Mouse (Mus musculus) central nervous system, embryonic 14 days (tissue): ENCODE measurements around the gene Vmn1r45. TPM values are rescaled to one million over a fixed set of nuclear protein-coding genes. Genes with fewer than 3 reads are reported as not detected.

Experiments used
- polyA plus RNA-seq: library from polyadenylated mRNA; depleted of rRNA; stranded (reverse); fragments of >200 nt; gene quantifications from 2 replicates; pipeline ENCODE4 v1.2.3, GENCODE M21; 2012; rRNA removed

Gene Vmn1r45
- not detected in 2 replicates for polyA plus RNA-seq

GRCm38 (mm10) chr6:89940498-89940897 lies at the start of gene Vmn1r45:
Gene Vmn1r45, minus strand, starts transcription at chr6:89940598.

GRCm38 (mm10) chr6:89969013-89969412 lies 28.6 kb upstream of the Vmn1r45 start, which contains the start of gene Vmn1r46:
Gene Vmn1r46, plus strand, starts transcription at chr6:89969313.

GRCm38 (mm10) chr6:89883360-89883759 lies 57.0 kb downstream of the Vmn1r45 start, which contains the start of gene Vmn1r44:
Gene Vmn1r44, plus strand, starts transcription at chr6:89883660.

Other genes with a start within 250 kb of the Vmn1r45 start
- gene Vmn1r40, start 233.1 kb downstream of the Vmn1r45 start, polyA plus RNA-seq = not detected in 2 replicates
- not detected in 2 replicates for gene Vmn1r41, start 199.8 kb downstream of the Vmn1r45 start, polyA plus RNA-seq
- not detected in 2 replicates for gene Vmn1r42, start 64.2 kb downstream of the Vmn1r45 start, polyA plus RNA-seq
- not detected in 2 replicates for gene Vmn1r43, start 64.2 kb downstream of the Vmn1r45 start, polyA plus RNA-seq
- not detected in 2 replicates for gene Vmn1r44, start 56.9 kb downstream of the Vmn1r45 start, polyA plus RNA-seq
- not detected in 2 replicates for gene Vmn1r46, start 28.7 kb upstream of the Vmn1r45 start, polyA plus RNA-seq
- not detected in 2 replicates for gene Vmn1r47, start 75.5 kb upstream of the Vmn1r45 start, polyA plus RNA-seq
- gene Vmn1r48, start 96.2 kb upstream of the Vmn1r45 start, polyA plus RNA-seq = not detected in 2 replicates
- not detected in 2 replicates for gene Vmn1r49, start 137.9 kb upstream of the Vmn1r45 start, polyA plus RNA-seq
- not detected in 2 replicates for gene Vmn1r50, start 160.8 kb upstream of the Vmn1r45 start, polyA plus RNA-seq
- gene Vmn1r51, start 182.0 kb upstream of the Vmn1r45 start, polyA plus RNA-seq = not detected in 2 replicates
- not detected in 2 replicates for gene Vmn1r52, start 234.2 kb upstream of the Vmn1r45 start, polyA plus RNA-seq